Mouse (Mus musculus): ENCODE measurements at regions not wholly inside any gene's neighbourhood (a gene's known extent, or its start where the extent isn't known, plus 50 kb on each side); places are given as distances from the start of the nearest gene placed in this dataset.

DNA sequence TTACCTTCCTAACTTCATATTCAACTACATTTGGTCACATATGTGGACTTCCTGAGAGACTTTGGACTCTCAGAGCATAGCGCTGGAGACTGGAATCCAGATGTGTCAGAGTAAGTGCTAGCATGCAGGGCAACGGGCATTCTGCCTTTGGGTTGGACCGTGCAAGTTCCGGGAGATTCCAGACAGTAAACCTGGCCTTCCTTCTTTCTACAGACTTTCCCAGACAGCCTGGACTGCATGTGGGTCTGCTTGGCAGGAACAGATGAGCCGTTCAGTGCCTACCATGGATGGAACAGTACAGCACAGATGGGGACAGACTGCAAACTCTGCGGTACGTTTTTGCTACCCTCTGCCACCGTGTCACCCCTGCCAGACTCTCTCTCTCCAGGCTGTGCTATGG lies 66.8 kb upstream of the Cnih3 start:
- no peak for TF ChIP-seq CTCF (IDR thresholded peaks at IDR 0.05; ENCODE audit: extremely low read depth, insufficient read depth, low read length)
- no peak for TF ChIP-seq POLR2A (IDR thresholded peaks at IDR 0.05; ENCODE audit: extremely low read depth, insufficient read depth, low read length)
